Mouse (Mus musculus) 3134 (cell line): ENCODE results near the gene Hoxb9.
A peak's percentile ranks its signal among the peaks of the same experiment; 100 is the strongest.

ENCODE experiments used
- DNase-seq: peaks from one replicate; pipeline ENCODE4 v3.0.0-alpha.2; 2011; ENCODE audit warnings: low spot score; ENCODE audit not compliant: insufficient read length; ENCODE audit errors: extremely low read depth

Hoxb9 gene

DNA sequence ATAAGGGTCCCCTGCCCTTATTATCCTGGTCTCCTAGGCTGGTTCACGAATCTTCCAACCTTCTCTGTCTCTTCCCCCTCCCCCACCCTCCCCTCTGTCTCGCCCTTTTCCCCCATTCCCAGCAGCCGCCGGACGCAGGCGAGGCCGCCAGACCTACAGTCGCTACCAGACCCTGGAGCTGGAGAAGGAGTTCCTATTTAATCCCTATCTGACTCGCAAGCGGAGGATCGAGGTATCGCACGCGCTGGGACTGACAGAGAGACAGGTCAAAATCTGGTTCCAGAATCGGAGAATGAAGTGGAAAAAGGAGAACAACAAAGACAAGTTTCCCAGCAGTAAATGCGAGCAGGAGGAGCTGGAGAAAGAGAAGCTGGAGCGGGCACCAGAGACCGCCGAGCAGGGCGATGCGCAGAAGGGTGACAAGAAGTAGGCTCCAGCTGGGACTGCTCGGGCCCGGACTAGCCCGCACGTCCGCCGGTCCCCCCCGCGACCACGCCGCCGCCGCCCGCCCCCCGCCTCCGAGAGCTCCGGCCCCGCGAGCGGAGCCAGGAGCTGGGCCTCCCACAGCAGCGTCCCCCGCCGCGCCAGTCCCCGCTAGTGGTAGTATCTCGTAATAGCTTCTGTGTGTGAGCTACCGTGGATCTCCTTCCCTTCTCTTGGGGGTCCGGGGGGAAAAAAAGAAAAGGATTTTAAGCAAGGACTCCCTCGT is 12.9 kb downstream of the Hoxb9 start:
- peak; percentile 54 for DNase-seq

GRCm38 (mm10) chr11:96284774-96285734 is 13.8 kb downstream of the Hoxb9 start:
- DNase-seq, result no peak

GRCm38 (mm10) chr11:96285771-96286738 is 14.8 kb downstream of the Hoxb9 start, which contains the start of gene Hoxb7:
Gene Hoxb7 (plus strand): TSS chr11:96286623.
- no peak for DNase-seq

DNA sequence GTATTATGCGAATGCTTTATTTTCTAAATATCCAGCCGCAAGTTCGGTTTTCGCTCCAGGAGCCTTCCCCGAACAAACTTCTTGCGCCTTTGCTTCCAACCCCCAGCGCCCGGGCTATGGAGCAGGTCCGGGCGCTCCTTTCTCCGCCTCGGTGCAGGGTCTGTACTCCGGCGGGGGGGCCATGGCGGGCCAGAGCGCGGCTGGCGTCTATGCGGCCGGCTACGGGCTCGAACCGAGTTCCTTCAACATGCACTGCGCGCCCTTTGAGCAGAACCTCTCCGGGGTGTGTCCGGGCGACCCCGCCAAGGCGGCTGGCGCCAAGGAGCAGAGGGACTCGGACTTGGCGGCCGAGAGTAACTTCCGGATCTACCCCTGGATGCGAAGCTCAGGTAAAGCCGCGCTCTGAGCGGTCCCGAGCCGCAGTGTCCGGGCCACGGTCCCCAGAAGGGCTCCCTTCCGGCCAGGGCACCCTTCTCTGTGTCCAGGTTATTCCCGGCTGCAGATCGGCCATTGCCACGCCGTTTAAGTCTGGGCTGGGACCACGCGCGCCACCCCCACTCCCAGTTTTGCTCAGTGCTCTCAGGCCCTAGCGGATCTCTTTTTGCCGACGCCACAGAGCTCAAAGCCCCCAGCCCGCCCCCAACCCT is 15.6 kb downstream of the Hoxb9 start:
- no peak for DNase-seq

- DNase-seq, result no peak
Measured at GRCm38 (mm10) chr11:96287411-96287810, 16.2 kb downstream of the Hoxb9 start.

- DNase-seq, result no peak
Measured at GRCm38 (mm10) chr11:96288455-96289221, 17.4 kb downstream of the Hoxb9 start.

GRCm38 (mm10) chr11:96289293-96289692 is 18.0 kb downstream of the Hoxb9 start:
- no peak for DNase-seq

DNA sequence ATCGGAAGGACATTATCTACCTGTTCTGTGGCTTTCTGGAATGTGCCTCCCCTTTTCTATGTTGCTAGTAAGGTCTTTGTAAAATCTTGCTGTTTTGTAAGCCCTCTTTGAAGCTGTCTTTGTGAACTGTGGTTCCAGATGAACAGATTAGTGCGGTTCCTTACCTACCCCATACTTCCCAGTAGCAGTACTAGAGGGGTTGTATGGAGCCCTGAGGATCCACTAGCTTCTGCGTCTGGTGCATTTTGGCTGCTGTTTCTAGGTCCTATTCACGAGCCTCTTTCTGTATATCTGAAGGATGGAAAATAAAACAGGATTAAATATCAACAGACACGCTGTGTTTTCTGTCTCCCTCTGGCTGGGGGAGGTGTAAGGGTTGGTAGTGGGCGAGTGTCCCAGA is 18.6 kb downstream of the Hoxb9 start:
- no peak for DNase-seq

- DNase-seq, result no peak
Measured at GRCm38 (mm10) chr11:96290705-96291355, 19.6 kb downstream of the Hoxb9 start.

GRCm38 (mm10) chr11:96291681-96292564 is 20.7 kb downstream of the Hoxb9 start, which contains the start of gene Hoxb6:
Gene Hoxb6 (plus strand): TSS chr11:96292476.
- peak; percentile 59 for DNase-seq

DNA sequence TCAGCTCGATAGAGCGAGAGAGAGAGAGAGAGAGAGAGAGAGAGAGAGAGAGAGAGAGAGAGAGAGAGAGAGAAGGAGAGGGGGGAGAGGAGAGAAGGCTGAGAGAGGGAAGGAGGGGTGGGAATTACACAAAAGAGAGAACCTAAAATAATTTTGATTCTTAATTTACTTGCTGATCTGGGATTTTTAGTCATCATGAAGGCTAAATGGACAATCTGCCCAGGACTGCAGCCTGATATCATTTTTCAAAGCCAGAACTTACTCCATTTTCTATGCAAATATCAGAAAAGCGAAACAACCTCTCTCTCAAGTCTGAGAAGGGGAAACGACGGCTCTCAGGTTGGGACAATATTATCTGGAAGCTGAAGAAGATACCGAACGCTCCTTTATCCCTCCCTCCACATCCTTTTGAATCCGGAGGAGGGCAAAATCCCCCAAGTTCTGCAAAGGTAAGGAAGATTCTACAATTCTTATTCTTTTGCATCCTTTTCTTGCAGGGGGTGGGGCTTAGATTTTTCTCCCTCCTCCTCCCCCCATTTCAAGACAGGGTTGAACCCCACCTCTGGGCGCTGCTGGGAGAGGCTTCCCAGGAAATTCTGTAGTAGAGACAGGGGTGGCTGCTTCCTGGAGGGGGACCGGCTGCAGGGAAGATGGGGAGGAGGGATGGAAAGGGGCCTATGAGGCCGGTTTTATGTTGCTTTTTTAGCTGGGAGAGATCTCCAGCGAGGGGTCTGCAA is 21.5 kb downstream of the Hoxb9 start:
- peak; percentile 73 for DNase-seq

- DNase-seq, result no peak
Measured at GRCm38 (mm10) chr11:96293302-96293921, 22.2 kb downstream of the Hoxb9 start.

- DNase-seq, result peak; percentile 73
Measured at GRCm38 (mm10) chr11:96294245-96295091, 23.2 kb downstream of the Hoxb9 start.

- DNase-seq, result no peak
Measured at GRCm38 (mm10) chr11:96295092-96295835, 24.0 kb downstream of the Hoxb9 start.

DNA sequence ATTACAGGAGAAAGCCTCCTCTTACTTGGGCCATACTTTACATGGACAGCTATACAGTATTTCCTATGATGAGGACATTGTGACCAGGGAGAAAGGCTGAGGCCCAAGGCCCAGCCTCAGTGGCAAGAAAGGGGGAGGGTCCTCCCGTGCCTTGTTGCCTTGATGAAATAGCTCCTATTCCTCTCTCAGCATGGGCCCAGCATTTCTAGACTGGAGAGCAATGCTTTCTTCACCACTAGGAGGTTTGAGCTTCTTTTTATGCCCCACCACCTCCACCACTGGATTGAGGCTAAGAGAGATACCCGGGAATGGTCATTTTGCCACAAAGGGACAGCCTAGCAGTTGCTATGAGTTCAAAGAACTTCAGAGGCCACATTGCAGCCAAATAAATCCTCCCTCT is 25.7 kb downstream of the Hoxb9 start:
- no peak for DNase-seq
